ENCODE assay signal across 14 mouse cellular contexts in the genomic region with DNA sequence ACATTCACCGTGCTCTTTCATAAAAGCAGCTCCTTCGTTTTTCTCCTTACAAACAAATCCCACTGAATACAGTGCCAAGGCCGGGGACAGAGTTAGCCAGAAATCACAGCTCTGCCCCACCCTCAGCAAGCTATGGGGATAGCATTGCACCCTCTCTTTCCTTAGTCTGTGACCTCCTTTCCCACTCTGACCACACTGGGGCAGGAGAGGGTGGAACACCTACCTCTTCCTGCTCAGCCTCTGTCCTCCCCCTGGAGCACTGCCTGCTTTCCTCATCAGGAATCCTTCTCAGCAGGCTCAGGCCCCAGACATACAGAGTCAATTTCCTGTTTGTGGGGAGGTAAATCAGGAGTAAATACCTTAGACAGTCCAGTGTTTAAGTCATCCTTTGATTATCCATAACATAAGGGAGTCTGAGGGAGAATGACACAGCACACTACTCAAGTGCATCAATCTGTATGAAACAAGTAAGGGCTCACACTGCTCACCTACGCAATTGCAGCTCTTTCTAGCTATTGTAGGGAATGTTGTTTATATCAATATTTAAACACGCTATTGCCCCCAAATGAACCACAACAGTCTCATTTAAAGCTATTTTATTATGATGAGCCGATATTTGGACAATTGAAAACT. TPM values are rescaled to one million over a fixed set of nuclear protein-coding genes. Genes with fewer than 3 reads are reported as not detected.
DNase-seq lines count a peak whose midpoint lies in the region; ATAC-seq lines count a peak whose summit lies in the region.
"Had no signal": no experiment of that assay in that cellular context is flagged by ENCODE, and none has a peak within 500 bp of the region (broad histone marks: within the 10 kb centered on the region; RNA-seq: fewer than 3 reads in every experiment).

No protein-coding gene starts in this region.

- H3K36me3 ChIP-seq in heart, embryonic 10.5 days, result no peaks in the 10 kb centered on the region
- no peaks in the 10 kb centered on the region for H3K36me3 ChIP-seq in midbrain, embryonic 12.5 days
- no peaks in the 10 kb centered on the region for H3K36me3 ChIP-seq in midbrain, embryonic 10.5 days
- H3K36me3 ChIP-seq in neural tube, embryonic 15.5 days, result no peaks in the 10 kb centered on the region

- no peaks in the 10 kb centered on the region for H3K27me3 ChIP-seq in heart, embryonic 10.5 days (ENCODE audit: insufficient read depth, poor library complexity, severe bottlenecking)
- H3K27me3 ChIP-seq in midbrain, embryonic 12.5 days, result no peaks in the 10 kb centered on the region
- H3K27me3 ChIP-seq in midbrain, embryonic 10.5 days (ENCODE audit: low read depth, poor library complexity, severe bottlenecking), result no peaks in the 10 kb centered on the region
- no peaks in the 10 kb centered on the region for H3K27me3 ChIP-seq in neural tube, embryonic 15.5 days (replicated peaks)
- H3K27me3 ChIP-seq: megakaryocyte, embryonic 14.5 days had no signal

- 0 out of 2 replicates have a peak overlapping the region, but pooled peaks have one; percentile 33 for H3K27ac ChIP-seq in heart, embryonic 10.5 days
- 0 out of 2 replicates have a peak overlapping the region, but pooled peaks have one; percentile 4 for H3K27ac ChIP-seq in midbrain, embryonic 12.5 days (replicated peaks)
- H3K27ac ChIP-seq in midbrain, embryonic 10.5 days (replicated peaks), result no peak overlapping the region
- H3K27ac ChIP-seq in neural tube, embryonic 15.5 days (replicated peaks), result no peak overlapping the region

- peaks cover 6% of the 10 kb centered on the region; the same call in 1 of the 2 replicates for H3K4me1 ChIP-seq in heart, embryonic 10.5 days
- no peaks in the 10 kb centered on the region; the same call in 1 of the 2 replicates for H3K4me1 ChIP-seq in midbrain, embryonic 12.5 days
- H3K4me1 ChIP-seq in midbrain, embryonic 10.5 days, result peaks cover 11% of the 10 kb centered on the region; the same call in 1 of the 2 replicates
- peaks cover 7% of the 10 kb centered on the region for H3K4me1 ChIP-seq in neural tube, embryonic 15.5 days
- H3K4me1 ChIP-seq: megakaryocyte, embryonic 14.5 days had no signal

- H3K4me2 ChIP-seq in midbrain, embryonic 12.5 days (replicated peaks), result no peak overlapping the region
- no peak overlapping the region for H3K4me2 ChIP-seq in neural tube, embryonic 15.5 days

- no peak overlapping the region for H3K4me3 ChIP-seq in heart, embryonic 10.5 days
- H3K4me3 ChIP-seq in midbrain, embryonic 12.5 days, result no peak overlapping the region
- H3K4me3 ChIP-seq in midbrain, embryonic 10.5 days, result no peak overlapping the region
- no peak overlapping the region for H3K4me3 ChIP-seq in neural tube, embryonic 15.5 days (replicated peaks)
- H3K4me3 ChIP-seq: megakaryocyte, embryonic 14.5 days had no signal

- peak; percentile 48; the same call in 1 of the 2 replicates for ATAC-seq in midbrain, embryonic 12.5 days (ENCODE audit: low FRiP score, low read depth)
- peak; percentile 41; the same call in 1 of the 2 replicates for ATAC-seq in neural tube, embryonic 15.5 days (ENCODE audit: low FRiP score)
- ATAC-seq: liver, postnatal 0 days had no signal

- intact Hi-C loops in left cerebral cortex, postnatal 10 days (cut with DNase I), result no loop called here

- no peaks in the 10 kb centered on the region for H3K9me3 ChIP-seq in heart, embryonic 10.5 days
- H3K9me3 ChIP-seq in midbrain, embryonic 12.5 days, result no peaks in the 10 kb centered on the region
- no peaks in the 10 kb centered on the region for H3K9me3 ChIP-seq in midbrain, embryonic 10.5 days (replicated peaks)
- H3K9me3 ChIP-seq in neural tube, embryonic 15.5 days (replicated peaks), result no peaks in the 10 kb centered on the region
- H3K9me3 ChIP-seq: megakaryocyte, embryonic 14.5 days had no signal

- WGBS in heart, embryonic 10.5 days, result 83% methylated on average over 6 of the region's 6 CpGs
- 88% methylated on average over 6 of the region's 6 CpGs for WGBS in midbrain, embryonic 12.5 days
- 87% methylated on average over 6 of the region's 6 CpGs for WGBS in midbrain, embryonic 10.5 days
- WGBS in neural tube, embryonic 15.5 days, result 71% methylated on average over 6 of the region's 6 CpGs

- H3K9ac ChIP-seq in midbrain, embryonic 12.5 days (replicated peaks), result no peak overlapping the region
- H3K9ac ChIP-seq in neural tube, embryonic 15.5 days (replicated peaks), result no peak overlapping the region
- H3K9ac ChIP-seq: liver, postnatal 0 days had no signal

- peak; percentile 35 for DNase-seq in embryo, embryonic 10 days (ENCODE audit: low spot score)
- no peak for DNase-seq in embryo, embryonic 9.5 days (ENCODE audit: extremely low spot score)
- no peak for DNase-seq in heart, embryonic 10.5 days (ENCODE audit: low spot score)
- no peak for DNase-seq in heart, postnatal 4 days
- DNase-seq in midbrain, embryonic 10.5 days (ENCODE audit: low spot score), result no peak
- DNase-seq in left cerebral cortex, postnatal 10 days (ENCODE audit: extremely low spot score in 1 of 2, low spot score in 2 of 2), result no peak
- DNase-seq: adrenal gland, postnatal 14 days; liver, postnatal 0 days; thymus, adult 2 months had no signal

RNA-seq across cellular contexts. Expression of gene Nfib, which starts 41.7 kb away (rescaled TPM):
- 38.1 and 38.9 TPM in 2 replicates for polyA plus RNA-seq in heart, embryonic 10.5 days (2016; fragmentation: Nextera tagmentation; extraction: Ambion mirVana)
- total RNA-seq in heart, postnatal 4 days (2021), result 100 to 1,000 TPM; 208 to 209 TPM
- 38.8 and 39.8 TPM in 2 replicates for polyA plus RNA-seq in midbrain, embryonic 12.5 days (2016; fragmentation: Nextera tagmentation; extraction: Ambion mirVana)
- polyA plus RNA-seq in midbrain, embryonic 10.5 days (2016; fragmentation: Nextera tagmentation; extraction: Ambion mirVana), result 9.8 and 17.4 TPM in 2 replicates
- polyA plus RNA-seq in neural tube, embryonic 15.5 days (2015; fragmentation: Nextera tagmentation; extraction: Ambion mirVana), result 53.9 and 58.4 TPM in 2 replicates
- total RNA-seq in left cerebral cortex, postnatal 10 days (2021), result 100 to 1,000 TPM; 105 to 109 TPM
- total RNA-seq: common myeloid progenitor, adult 5-6 weeks; granulocyte monocyte progenitor cell, adult 5-6 weeks had no signal

Comparison
In these comparisons a context has a peak if more than half of its experiments do, and no peak if none do; other contexts are left out.
1. H3K27ac ChIP-seq: peak in heart, embryonic 10.5 days (single experiment) and midbrain, embryonic 12.5 days (single experiment); none in midbrain, embryonic 10.5 days (single experiment) and neural tube, embryonic 15.5 days (single experiment).